Mouse (Mus musculus) embryonic fibroblast, embryonic 13.5 days (primary cell): Measurements from ENCODE around the gene Mpdz.

Experiments used
- CTCF ChIP-seq: IDR thresholded peaks from 2 replicates; pipeline ENCODE4 v1.5.1; 2011; ENCODE audit warnings: mild to moderate bottlenecking, control low read depth, low read length, moderate library complexity, borderline replicate concordance; ENCODE audit not compliant: insufficient read depth
- POLR2A ChIP-seq: IDR thresholded peaks from 2 replicates; pipeline ENCODE4 v1.6.1; 2011; ENCODE audit warnings: low read depth, mild to moderate bottlenecking, control low read depth, low read length, moderate library complexity

DNA sequence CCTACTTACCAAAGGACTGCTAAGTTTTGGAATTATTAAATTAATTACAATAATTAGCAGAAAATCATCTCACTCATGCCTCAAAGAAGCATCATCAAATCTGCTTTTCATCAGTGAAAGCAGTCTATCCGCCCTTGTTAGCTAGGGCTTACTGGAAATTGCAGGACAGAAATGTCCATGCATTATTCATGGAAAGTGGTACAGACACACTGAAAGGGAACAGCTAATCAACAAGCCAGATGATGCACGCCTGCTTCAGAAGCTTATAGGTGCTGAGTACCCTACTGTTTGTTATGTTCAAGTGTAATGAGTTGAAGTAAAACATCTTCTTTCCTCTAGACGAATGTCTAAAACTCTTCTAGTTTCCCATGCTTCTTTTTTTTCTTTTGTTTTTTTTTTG, 91.2 kb downstream of the Mpdz start:
- TF ChIP-seq POLR2A (no peak), CTCF (no peak)
